In the genomic region with DNA sequence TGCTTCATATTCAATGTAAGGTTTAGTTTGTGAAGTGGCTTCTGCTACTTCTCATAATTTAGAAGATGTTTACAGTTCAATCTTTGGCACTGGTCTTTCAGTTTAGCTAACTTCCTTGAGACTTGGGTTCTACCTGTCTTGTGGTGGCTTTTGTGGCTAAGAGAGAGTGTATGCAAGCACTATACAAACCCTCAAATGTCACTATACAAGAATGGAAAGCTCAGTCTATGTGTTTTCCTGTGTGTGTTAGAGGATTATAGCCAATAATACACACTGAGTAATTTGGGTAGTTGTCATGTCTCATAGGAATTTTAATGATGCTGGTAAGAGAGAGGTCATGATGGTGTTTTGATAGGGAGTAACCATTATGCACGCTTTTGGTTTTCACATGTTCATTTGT, we compare ENCODE assay signal across 20 mouse cellular contexts.
"Had no signal": no experiment of that assay in that cellular context is flagged by ENCODE, and none has a peak within 500 bp of the region (broad histone marks: within the 10 kb centered on the region; RNA-seq: fewer than 3 reads in every experiment).

No protein-coding gene starts in this region.

- ATAC-seq: intestine, embryonic 16.5 days; midbrain, embryonic 13.5 days; midbrain, embryonic 16.5 days had no signal

- H3K27ac ChIP-seq: left cerebral cortex, adult 2 months; liver, embryonic 13.5 days; midbrain, embryonic 10.5 days; midbrain, embryonic 13.5 days had no signal

- DNase-seq: kidney, adult 18-20 months; kidney, adult 9 months; kidney, postnatal 14 days; kidney, postnatal 4 days; layer of hippocampus, adult 9-11 months; liver, embryonic 13.5 days; lung, adult 2 months; lung, postnatal 14 days; right cerebral cortex, adult 18-20 months; right cerebral cortex, postnatal 25 days; spleen, adult 18-20 months; thymus, adult 2 months; thymus, postnatal 25 days had no signal

- H3K4me3 ChIP-seq: left cerebral cortex, adult 2 months; liver, embryonic 13.5 days; megakaryocyte, embryonic 14.5 days; midbrain, embryonic 10.5 days; midbrain, embryonic 13.5 days; myocyte had no signal
